Mouse (Mus musculus): ENCODE measurements around the gene Tm7sf3.

DNA sequence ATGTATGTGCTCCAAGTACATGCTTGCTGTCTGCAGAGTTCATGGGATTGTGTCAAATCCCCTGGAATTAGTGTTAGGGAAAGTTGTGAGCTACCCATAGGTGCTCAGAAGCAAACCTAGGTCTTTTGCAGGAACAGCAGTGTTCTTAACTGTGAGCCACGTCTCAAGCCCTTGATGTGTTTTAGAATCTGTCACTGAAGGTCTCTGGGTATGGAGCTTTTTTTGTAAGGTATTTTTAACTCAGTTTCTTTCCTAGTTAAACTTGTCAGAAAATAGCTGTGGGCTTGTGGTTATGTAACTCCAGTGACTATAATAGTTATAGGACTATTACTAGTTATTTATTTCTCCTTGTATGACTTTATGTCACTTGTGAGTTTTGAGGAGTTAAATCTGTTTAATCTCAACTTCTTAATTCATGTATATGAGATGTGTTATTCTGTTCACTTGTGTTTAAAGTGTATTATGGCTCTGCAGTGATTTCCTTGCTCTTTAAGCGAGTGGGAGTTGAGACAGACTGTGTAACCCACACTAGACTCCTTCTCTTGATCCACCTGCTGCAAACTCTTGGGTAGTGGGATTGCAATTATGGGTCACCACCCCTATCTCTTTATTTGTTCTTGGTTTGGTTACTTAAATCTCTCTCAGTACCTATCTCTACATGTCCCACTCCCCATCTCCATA is 59.1 kb downstream of the Tm7sf3 start:
- TF ChIP-seq POLR2A (IDR thresholded peaks at IDR 0.05; ENCODE audit: extremely low read depth, insufficient read depth, low read length) (no peak), CTCF (IDR thresholded peaks at IDR 0.05; ENCODE audit: extremely low read depth, insufficient read depth, low read length) (no peak)
